Mouse (Mus musculus) cerebellum, postnatal 14 days (tissue): ENCODE measurements around the gene Ints2.
"Not testable (repeated sequence)": the region's sequence is repeated elsewhere in the genome, so short reads cannot be mapped to it uniquely, and the experiment has no call there.

Experiments
- DNase-seq, 2 experiments: peaks; one replicate each; pipeline ENCODE4 v3.0.0; 2021; ENCODE audit warnings: mixed read lengths in 2 of 2

The Ints2 gene

DNA sequence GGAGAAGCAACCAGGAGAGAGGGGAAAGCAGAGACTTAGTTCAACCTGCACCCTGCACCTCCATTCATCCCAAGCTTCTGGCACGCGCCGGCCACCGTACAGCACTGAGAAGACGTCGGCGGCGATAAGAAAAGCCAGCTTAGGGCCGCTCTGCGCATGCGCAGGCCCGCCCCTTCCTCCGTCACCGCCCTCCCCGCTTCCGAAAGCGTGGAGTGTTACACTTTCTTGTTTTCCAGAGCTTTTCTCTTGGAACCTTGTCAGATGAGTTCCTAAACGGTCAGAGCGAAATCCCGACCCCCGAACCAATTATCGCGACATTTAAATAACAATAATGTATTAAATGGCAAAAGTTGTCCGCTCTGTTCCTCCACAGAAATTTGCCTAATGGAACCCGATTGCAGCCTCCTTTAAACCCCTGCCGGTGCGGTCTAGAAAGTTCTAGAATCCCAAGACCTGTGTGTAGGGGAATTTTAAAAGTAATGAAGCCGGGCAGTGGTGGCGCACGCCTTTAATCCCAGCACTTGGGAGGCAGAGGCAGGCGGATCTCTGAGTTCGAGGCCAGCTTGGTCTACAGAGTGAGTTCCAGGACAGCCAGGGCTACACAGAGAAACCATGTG, at the start of gene Ints2:
Ints2 (minus strand) TSS at position 116 of the 617 bp plus-strand sequence.
- peak; percentile 97 for DNase-seq

DNA sequence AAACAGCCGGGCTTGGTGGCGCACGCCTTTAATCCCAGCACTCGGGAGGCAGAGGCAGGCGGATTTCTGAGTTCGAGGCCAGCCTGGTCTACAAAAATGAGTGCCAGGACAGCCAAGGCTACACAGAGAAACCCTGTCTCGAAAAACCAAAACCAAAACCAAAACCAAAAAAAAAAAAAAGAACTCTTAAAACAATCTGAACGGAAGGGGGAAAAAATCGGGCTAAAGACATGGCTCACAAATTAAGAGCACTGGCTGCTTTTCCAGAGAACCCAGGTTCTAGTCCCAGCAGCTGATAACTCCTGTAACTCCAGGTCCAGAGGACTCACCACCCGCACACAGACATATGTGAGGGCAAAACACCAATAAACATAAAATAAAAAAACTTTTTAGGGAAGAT, 34.8 kb upstream of the Ints2 start:
- DNase-seq: not testable (repeated sequence)

DNA sequence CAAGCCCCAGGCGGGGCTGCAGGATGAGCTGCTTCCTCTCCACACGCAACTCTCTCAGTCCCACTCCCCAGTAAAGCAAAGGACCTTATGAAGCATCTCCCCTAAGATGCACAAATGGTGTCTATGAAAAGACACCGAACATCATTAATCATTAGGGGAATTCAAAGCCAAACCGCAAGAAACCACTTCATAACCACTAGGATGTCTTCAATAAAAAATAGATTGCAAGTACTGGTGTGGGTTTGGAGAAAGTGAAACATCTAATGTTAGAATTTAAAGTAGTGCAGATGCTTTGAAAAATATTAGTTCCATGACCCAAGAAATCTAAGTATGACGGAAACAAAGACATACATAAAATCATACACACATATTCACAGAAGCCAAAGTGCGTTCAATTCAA, 34.3 kb upstream of the Ints2 start:
- no peak for DNase-seq

DNA sequence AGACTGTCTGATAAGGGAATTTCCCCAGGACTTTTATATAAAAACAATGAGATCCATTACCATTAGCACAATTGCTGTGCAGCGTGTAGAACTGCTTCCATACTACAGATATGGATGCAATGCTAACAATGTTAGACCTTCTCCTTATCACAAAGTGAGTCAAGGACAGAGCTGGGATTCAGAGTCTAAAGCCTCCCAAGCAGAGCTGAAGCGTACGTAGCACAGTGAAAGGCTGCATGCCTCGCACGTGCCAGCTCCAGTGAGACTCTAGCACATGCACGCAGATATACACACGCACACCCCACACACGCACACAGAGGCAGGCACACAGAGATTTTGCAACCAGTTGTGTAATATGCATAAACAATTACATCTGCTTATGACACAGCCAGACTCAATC, 28.4 kb upstream of the Ints2 start:
- no peak for DNase-seq

DNA sequence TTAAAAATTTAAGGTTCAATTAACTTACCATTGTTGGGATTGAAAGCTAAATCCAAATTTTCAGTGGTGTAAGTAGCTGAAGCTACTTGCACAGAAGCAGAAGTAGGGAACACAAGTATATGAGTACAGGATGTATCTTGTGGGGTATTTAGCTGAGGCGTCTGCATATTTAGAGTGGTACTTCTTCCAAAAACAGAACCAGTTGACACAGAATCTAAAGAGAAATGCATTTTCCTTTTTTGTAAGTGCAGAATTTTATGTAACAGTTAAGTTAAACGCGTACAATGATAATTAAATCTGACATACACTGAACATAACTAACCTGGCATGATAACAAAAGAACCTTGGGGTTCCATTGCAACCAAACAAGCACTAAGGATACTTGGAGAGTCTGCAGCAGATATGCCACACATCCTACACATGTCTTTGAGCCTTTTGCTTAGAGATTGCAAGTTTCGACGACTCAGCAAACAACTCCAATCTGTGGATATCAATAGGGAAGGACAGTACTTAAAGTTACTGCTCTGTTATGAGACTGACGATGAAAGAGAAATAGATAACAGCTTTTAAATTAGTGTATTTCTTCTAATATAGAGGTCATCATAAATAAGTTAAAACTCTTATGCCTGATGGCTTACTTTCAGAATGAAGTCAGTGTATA, 21.2 kb upstream of the Ints2 start:
- DNase-seq: no peak

DNA sequence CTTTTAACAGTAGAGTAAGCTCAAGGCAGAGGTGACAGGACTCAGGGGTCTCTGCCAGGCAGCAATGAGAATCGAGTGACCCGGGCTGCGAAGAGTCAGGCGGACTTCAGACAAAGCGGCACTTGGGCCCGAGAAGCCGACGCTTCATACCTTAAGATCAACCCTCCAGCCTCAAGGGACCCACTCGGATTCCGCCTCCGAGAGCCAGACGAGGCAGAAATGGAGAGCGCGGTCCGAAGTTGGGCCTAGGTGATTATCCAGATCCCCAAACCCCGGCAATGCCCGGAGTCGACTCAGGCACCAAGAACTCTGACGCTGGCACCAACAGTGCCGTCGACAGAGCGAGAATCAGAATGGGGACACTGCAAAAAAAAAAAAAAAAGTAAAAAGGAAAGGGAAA, 321 bp downstream of the Ints2 start:
- no peak for DNase-seq

DNA sequence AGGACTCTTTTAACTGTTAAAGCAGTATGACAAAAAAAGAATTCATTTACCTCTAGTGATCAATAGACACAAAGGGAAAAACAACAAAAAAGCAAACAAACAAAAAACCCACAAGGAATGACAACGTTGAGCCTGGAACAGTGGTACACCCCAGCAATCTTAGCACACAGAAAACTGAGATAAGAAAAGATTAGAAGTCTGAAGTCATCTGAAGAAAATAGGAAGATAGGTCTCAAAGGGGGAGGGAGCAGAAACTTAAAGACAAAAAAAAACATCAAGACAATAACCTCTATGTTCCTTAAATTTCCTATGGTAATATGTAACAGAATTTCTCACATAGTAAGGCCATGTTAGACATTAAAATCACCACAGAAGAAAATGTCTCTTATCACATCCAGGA, 4.0 kb downstream of the Ints2 start:
- no peak for DNase-seq

DNA sequence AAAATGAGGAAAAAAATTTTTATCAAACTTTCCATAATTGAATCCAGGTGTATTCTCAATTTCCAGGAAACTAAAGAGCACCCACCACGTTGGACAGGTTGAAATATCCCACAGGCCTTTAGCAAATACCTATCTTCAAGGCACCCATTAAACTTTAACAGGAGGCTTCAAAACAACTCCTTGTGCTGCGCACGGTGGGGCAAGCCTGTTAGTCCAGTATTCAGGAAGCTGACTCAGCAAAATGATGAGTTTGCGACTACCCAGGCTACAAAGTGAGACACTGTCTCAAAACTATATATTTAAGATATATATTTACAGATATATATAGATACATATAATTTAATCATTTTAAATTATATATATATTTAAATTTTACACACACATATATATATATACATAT, 24.9 kb downstream of the Ints2 start:
- no peak for DNase-seq

DNA sequence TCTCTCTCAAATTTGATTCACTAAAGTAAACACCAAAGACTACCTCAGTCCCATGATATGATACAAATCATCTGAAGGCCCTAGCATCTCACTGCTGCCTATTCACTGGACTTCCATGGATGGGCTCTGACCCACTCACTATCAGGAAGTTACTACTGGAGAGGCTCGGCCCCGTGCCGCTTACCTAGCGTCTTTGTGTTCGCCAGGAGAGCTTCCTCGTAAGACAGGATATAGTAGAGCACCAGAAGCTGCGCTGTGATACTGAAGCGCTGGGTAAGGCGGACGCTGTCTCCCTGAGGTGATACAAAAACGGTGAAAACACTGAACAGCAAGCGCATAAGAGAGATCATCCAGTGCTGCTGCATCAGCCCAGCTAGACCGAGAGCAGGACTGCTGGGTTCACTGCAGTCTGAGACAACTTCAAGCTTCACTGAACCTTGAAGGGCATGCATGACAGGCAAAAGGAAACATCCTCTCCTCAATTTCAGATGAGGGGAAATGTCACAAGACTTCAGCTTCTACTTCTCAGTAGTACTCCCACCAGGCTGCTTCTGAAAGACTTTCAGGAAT, 25.5 kb downstream of the Ints2 start:
- DNase-seq: no peak

DNA sequence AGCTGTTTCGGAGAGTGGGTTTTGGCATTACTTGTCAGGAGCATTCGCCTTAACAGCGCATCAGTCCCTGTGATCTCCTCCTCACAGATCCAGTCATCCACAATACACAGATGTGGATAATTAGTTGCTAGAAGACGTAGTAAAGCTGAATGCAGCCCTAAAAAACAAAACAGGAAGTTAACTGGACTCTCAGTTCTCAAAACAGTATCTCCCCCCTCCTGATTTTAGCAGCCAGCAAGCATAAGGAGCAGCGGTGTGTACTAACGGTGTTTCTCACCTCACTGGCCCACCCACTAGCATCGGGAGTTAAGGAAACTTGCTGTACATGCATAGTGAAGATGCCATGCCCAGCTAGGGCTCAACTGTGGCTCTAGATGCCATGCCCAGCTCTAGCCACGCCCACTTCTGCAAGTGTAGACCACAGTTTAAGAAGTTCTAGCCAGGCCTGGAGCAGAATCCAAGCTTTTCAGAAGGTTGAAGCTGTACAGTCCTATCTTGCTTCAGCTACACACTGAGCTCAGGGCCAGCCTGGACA, 30.7 kb downstream of the Ints2 start:
- no peak for DNase-seq

DNA sequence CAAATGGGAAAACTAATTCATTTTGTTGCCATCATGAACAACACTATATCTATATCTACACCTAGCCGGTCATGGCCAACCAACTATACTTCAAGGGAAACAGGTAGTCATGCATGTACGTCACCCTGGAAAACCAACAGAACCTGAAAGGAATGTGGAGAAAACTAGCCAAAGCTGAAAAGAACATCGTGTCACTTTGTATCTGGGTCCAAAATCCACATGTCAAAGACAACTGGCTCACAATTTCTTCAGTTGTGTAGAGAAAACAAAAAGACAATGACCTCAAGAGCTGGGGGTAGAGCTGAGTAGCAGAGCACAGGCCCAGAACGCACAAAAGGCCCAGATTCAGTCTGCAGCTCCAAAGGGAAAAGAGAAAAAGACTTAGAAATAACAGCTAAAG, 31.6 kb downstream of the Ints2 start:
- DNase-seq: no peak

DNA sequence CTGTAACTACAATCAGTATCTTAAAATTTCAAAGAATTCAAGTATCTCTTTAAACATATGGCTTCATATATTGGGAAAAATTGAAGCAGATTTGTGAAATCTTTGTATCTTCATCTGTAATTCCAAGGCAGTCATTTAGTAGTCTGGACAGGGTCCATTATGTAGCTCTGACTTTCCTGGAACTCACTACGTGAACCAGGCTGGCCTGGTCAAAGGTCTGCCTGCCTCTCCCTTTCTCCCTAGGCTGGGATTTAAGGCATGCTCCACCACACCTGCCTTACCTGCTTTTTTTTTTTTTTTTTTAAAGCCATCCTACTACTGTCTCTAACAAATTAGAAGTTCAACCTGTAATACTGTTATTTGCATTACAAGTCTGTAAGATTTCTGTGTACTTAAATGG, 45.6 kb downstream of the Ints2 start:
- DNase-seq: no peak

DNA sequence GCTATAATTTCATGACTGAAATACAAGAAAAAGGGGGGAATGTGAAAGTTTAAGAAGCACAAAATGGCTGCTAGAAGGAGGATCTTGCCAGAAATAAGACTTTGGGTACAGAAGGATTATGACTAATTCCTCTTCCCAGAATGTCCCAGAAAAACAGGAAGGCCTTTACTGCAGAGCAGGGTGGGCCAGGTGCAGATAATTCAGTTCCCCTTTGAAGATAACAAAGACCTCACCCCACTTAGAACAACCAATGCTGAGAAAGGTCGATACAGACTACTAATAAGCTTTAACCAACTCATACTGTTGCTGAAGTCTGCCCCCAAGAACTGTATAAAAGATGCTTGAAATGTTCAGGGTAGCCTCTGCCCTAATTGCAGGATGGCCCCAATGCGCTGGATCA, 48.3 kb downstream of the Ints2 start:
- no peak for DNase-seq

DNA sequence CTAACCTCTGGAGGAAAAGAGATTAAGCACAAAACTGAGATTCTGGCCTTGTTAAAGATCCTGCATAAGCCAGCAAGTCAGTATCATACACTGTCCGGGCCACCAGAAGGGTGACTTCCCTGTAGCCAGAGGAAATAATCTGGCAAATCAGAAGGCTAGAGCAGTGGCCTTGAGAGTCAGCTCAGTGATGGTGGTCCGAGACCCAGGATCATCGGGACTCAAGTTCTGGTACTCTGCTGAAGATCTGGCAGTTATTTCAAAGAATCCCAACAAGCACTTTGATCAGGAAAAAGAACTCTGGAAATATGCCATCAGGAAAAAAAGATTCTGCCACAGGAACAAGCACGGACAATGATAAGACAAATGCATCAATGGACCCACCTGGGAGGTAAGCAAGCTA, 51.5 kb downstream of the Ints2 start:
- DNase-seq: no peak

DNA sequence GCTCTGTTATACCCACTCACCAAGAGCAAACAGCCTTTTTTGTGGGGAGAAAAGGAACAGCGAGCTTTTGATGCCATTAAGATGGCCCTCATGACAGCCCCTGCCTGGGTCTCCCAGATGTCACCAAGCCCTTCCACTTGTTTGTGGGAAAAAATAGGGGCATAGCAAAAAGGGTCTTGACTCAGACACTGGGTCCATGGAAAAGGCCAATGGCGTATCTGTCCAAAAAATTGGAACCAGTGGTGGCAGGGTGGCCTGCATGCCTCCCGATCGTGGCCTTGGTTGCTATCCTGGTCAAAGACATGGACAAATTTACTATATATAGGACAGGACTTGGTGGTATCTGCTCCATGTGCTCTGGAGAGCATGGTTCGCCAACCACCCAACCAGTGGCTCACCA, 52.3 kb downstream of the Ints2 start:
- no peak for DNase-seq

DNA sequence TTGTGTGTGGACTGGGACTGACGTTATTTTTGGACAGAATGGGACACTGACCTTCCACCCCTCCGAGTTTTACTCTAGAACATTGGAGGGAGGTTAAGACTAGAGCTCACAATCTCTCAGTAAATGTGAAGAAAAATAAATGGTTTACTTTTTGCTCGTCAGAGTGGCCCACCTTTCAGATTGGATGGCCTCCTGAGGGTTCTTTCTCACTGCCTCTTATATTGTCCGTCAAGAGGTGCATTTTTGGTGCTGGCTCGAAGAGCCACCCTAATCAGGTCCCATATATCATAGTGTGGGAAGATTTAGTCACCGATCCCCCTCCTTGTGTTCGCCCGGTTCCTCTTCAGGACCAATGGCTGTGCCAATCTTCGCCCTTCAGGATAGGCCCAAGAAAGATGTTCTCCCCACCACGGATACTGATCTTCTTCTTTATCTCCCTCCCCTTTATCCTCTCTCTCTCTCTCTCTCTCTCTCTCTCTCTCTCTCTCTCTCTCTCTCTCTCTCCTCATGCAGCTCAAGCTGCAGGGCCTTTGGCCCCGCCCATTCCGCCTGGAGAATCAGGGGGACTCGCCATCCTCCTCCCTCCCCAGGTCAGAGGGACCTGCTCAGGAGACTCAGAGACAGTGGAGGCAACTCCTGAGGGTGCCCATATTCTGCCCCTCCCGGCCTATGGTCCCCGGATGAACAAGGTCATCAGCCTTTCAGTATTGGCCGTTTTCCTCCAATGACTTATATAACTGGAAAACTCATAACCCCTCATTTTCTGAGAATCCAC, 55.3 kb downstream of the Ints2 start:
- peak; percentile 16 to 29 for DNase-seq

DNA sequence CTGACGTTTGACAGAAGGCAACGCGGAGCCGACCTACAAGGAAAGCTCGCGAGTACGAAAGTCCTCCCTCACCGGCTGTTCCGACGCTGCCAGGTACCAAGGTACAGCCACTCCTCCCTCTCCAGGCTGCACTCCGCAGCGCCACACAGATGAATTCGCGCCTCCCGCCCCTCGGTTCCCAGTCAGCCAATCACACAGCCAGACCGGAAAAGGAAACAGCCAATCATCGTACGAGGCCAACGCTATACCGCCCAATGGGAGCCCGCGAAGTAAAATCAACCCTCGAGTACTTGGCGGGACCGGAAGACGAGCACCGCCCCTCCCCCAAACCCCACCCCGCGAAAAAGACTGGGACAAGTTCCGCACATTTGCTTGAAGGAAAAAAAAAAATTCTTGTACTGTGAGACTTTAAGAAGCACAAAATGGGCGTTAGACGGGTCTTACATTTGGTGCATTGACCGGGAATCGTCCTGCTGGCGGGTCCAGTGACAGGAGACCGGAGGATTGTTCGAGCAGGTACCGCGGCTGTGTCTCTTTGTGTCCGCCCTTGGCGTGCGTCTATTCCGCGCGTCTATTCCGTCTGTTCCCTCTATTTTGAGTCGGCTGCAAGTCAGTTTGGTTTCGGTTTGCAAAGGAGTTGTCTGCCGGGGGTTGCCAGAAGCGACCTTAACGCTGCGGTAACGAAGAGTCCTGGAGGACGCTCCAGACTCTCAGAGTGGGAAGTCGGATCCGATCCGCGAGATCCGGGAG, 56.2 kb downstream of the Ints2 start, which contains the start of gene Brip1:
Brip1 (minus strand) TSS at position 157 of the 750 bp plus-strand sequence.
- peak; percentile 93 to 94 for DNase-seq

DNA sequence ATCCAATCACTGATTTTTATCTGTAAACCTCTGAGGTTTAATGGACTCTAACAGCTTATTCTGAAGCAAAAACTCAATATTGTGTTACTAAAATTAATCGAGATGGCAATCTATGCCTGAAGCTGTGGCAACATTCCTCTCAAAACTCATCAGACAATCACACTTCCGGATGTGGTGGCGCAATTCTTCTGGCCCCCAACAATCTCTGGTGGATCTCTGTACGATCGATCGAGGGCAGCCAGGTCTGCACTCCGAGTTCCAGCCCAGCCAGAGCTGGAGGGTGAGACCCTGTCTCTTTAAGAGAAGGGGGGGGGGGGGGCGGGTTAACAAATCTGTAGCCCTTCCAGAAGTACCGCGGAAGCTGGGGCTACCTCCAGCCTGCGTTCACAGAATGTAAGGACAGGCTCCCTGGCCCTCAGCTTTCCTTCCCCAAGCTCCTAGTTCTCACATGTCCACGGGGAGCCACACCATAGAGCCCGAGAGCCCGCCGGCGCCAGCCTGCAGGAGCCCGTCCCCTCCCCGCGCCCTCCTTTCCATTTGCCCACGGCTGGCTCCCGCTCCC, 56.8 kb downstream of the Ints2 start:
- DNase-seq: no peak

DNA sequence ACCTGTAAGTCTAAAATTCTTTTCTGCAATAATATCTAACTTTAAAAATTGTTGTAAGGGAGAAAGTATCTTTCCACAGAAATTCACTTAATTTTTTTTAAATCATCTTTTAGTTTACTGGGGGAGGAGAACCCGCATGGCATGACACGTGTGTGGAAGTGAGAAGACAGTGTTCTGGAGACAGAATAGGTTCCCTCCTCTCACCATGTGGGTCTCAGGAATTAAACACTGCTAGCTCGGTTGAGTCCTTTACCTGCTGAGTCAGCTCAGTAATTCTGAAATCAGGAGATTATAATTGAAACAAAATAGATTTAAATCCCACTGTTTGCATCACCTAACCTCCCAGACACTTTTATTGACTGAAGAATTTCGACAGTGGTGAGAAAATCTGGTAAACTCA, 57.6 kb downstream of the Ints2 start:
- no peak for DNase-seq

DNA sequence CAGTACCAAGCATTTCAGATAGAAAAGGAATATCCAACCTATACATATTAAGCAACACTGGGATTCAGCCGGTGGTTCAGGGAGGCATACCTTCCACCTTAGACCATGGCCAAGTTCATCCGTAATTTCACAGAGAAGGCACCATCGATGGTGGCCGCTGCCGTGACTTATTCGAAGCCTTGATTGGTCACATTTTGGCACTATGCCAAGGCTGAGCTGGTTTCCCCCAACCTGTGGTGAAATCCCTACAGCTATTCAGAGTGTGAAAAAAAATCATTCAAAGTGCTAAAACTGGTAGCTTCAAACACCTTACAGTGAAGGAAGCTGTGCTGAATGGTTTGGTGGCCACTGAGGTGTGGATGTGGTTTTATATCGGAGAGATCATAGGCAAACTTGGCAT, 72.2 kb downstream of the Ints2 start:
- DNase-seq: peak; percentile 12 to 20

DNA sequence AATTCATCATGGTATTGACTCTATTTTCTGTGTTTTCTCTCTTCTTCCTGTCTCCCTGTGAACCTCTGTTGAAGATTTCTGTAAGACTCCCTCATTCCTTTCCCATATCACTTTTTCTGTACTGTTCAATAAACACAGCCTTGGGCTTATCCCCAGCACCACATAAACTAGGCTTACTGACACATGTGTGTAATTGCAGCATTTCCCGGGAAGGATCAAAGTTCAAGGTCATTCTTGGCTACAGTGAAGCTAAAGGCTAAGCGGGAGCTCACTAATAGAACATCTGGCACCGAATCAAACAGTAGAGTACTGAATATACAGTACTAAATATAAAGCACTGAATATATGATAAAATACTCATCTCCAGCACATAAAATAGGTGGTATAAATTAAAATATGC, 81.5 kb downstream of the Ints2 start:
- DNase-seq: no peak

DNA sequence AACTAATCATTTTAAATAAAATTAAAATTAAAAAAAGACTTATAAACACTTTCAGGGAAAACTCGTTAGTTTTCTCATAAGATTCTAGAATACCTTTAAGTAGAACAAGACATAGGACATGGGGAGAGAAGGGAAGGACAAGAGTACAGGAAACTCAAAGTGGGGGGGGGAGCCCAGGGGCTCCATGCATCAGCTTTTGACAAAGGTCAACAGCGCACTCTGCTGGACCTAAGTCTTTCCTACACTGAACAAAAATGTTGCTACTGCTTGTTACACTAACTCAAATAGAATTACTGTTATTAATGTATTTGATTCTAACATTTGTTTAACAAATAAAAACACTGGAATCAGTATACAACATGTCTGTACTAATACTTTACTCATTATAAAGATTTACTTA, 83.2 kb downstream of the Ints2 start:
- DNase-seq: peak; percentile 71 to 74
